Mouse (Mus musculus) cerebellum, adult 2 months (tissue): Measurements from ENCODE around the gene Gm3409. TPM values are rescaled to one million over a fixed set of nuclear protein-coding genes. Genes with fewer than 3 reads are reported as not detected.
A peak's percentile ranks its signal among the peaks of the same experiment; 100 is the strongest.
"Not testable (repeated sequence)": the region's sequence is repeated elsewhere in the genome, so short reads cannot be mapped to it uniquely, and the experiment has no call there.

Experiments
- DNase-seq, 2 experiments: peaks; one replicate each; pipeline ENCODE4 v3.0.0; 2021
- H3K27ac ChIP-seq: fragments of 200-500 bp; 2 replicates; pipeline ENCODE4 v1.5.1; 2012; ENCODE audit warnings: low read length, control low read depth, inconsistent platforms; ENCODE audit not compliant: insufficient read depth
- H3K27me3 ChIP-seq: fragments of 200-500 bp; 2 replicates; pipeline ENCODE4 v1.6.1; 2012; ENCODE audit warnings: inconsistent platforms, mild to moderate bottlenecking, low read length, moderate library complexity; ENCODE audit not compliant: control insufficient read depth, insufficient read depth
- H3K4me1 ChIP-seq: fragments of 200-500 bp; 2 replicates; pipeline ENCODE4 v1.6.1; 2011; ENCODE audit warnings: low read length; ENCODE audit not compliant: control insufficient read depth, insufficient read depth
- H3K4me3 ChIP-seq: fragments of 200-500 bp; replicated peaks from 2 replicates; pipeline ENCODE3; 2011; ENCODE audit warnings: mild to moderate bottlenecking, low read depth, low read length, control low read depth; ENCODE audit not compliant: insufficient read depth
- CTCF ChIP-seq: fragments of 200-500 bp; IDR thresholded peaks from 2 replicates; pipeline ENCODE4 v1.5.1; 2011; ENCODE audit warnings: low read depth, mild to moderate bottlenecking, control low read depth, low read length, moderate library complexity, borderline replicate concordance; ENCODE audit not compliant: insufficient read depth
- POLR2A ChIP-seq: fragments of 200-500 bp; IDR thresholded peaks from 2 replicates; pipeline ENCODE4 v1.6.1; 2011; ENCODE audit warnings: low read length, control low read depth, borderline replicate concordance; ENCODE audit not compliant: insufficient read depth
- WGBS: fragments of 180-500 bp; shearing (Covaris S2); methylation state at CpG from one replicate; pipeline ENCODE4 v1.1.7; 2018; 5-methylcytosine and 5-hydroxymethylcytosine counted together
- polyA plus RNA-seq: library from polyadenylated mRNA; depleted of rRNA; stranded (reverse); fragments of >200 nt; gene quantifications from 2 replicates; pipeline ENCODE4 v1.2.3, GENCODE M21; 2012; rRNA removed

Gene Gm3409
- polyA plus RNA-seq = not detected in 2 replicates

DNA sequence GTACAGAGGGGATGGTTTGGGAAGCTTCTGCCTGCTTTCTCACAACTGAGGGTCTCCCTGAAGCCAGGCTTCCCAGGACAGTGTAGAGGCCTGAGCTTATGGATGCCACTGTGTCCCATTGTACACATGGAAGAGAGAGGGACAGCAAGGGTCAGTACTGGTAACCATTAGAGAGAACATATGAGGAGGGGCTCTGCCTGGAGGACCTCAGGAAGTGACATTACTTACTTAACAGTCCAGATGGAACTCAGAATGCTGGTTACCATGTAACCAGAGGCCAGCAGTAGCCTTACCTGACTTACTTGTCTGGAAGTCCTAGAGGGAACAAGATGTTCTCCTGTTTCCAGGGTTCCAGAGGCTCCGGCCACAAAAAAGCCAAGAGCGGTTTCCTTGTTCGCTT lies at the start of gene Gm3409:
Gene Gm3409, plus strand, starts transcription at position 301 of the 400 bp plus-strand sequence.
- WGBS = 100% methylated on average over 2 of the region's 3 CpGs
- not testable (repeated sequence) for DNase-seq, H3K4me1 ChIP-seq, H3K27me3 ChIP-seq, H3K4me3 ChIP-seq, H3K27ac ChIP-seq

DNA sequence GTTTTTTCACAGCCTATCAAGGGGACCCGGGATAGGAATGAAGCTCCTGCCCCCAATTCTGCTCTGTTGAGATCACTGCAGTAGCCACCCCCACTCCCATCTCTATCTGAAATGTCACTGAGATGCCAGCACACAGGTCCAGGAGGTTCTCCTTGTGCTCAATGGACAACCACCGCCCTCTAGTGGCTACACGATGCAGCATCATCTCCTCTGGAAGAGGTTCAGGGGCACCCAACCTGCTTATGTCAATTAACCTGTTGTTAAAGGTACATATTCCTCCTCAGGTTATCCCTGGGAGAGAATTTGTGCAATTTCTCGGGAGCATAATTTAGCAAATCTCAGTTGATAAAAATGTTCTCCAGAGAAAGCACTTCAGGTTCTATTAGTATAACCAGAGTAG lies 48.5 kb upstream of the Gm3409 start:
- H3K4me1 ChIP-seq, H3K4me3 ChIP-seq, H3K27ac ChIP-seq, H3K27me3 ChIP-seq: not testable (repeated sequence)
- DNase-seq = peak; percentile 24 to 51
- WGBS = 8% methylated on average over 3 of the region's 4 CpGs

DNA sequence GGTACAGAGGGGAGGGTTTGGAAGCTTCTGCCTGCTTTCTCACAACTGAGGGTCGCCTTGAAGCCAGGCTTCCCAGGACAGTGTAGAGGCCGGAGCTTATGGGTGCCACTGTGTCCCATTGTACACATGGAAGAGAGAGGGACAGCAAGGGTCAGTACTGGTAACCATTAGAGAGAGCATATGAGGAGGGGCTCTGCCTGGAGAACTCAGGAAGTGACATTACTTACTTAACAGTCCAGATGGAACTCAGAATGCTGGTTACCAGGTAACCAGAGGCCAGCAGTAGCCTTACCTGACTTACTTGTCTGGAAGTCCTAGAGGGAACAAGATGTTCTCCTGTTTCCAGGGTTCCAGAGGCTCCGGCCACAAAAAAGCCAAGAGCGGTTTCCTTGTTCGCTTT lies 46.4 kb upstream of the Gm3409 start, which contains the start of gene Gm6370:
Gene Gm6370, plus strand, starts transcription at position 301 of the 400 bp plus-strand sequence.
- no CpG with 5 or more reads among the region's 5 CpGs for WGBS
- DNase-seq, H3K27me3 ChIP-seq, H3K4me3 ChIP-seq, H3K4me1 ChIP-seq, H3K27ac ChIP-seq: not testable (repeated sequence)

DNA sequence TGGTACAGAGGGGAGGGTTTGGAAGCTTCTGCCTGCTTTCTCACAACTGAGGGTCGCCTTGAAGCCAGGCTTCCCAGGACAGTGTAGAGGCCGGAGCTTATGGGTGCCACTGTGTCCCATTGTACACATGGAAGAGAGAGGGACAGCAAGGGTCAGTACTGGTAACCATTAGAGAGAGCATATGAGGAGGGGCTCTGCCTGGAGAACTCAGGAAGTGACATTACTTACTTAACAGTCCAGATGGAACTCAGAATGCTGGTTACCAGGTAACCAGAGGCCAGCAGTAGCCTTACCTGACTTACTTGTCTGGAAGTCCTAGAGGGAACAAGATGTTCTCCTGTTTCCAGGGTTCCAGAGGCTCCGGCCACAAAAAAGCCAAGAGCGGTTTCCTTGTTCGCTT lies 35.3 kb upstream of the Gm3409 start, which contains the start of gene 4930449I24Rik:
Gene 4930449I24Rik, plus strand, starts transcription at position 301 of the 400 bp plus-strand sequence.
- WGBS = no CpG with 5 or more reads among the region's 5 CpGs
- not testable (repeated sequence) for DNase-seq, H3K27me3 ChIP-seq, H3K27ac ChIP-seq, H3K4me3 ChIP-seq, H3K4me1 ChIP-seq

DNA sequence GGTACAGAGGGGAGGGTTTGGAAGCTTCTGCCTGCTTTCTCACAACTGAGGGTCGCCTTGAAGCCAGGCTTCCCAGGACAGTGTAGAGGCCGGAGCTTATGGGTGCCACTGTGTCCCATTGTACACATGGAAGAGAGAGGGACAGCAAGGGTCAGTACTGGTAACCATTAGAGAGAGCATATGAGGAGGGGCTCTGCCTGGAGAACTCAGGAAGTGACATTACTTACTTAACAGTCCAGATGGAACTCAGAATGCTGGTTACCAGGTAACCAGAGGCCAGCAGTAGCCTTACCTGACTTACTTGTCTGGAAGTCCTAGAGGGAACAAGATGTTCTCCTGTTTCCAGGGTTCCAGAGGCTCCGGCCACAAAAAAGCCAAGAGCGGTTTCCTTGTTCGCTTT lies 23.6 kb upstream of the Gm3409 start, which contains the start of gene Gm3402:
Gene Gm3402, plus strand, starts transcription at position 301 of the 400 bp plus-strand sequence.
- DNase-seq, H3K27ac ChIP-seq, H3K4me1 ChIP-seq, H3K27me3 ChIP-seq, H3K4me3 ChIP-seq: not testable (repeated sequence)
- WGBS = 94% methylated on average over 2 of the region's 5 CpGs

- not testable (repeated sequence) for H3K27me3 ChIP-seq, H3K27ac ChIP-seq, DNase-seq, H3K4me3 ChIP-seq, H3K4me1 ChIP-seq
- 92% methylated on average over 3 of the region's 3 CpGs for WGBS
These were observed 11.9 kb upstream of the Gm3409 start, which contains the start of gene Gm3404 for GRCm38 (mm10) chr5:146525501-146525900. Gm3404 (plus strand) TSS chr5:146525801.

DNA sequence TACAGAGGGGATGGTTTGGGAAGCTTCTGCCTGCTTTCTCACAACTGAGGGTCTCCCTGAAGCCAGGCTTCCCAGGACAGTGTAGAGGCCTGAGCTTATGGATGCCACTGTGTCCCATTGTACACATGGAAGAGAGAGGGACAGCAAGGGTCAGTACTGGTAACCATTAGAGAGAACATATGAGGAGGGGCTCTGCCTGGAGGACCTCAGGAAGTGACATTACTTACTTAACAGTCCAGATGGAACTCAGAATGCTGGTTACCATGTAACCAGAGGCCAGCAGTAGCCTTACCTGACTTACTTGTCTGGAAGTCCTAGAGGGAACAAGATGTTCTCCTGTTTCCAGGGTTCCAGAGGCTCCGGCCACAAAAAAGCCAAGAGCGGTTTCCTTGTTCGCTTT lies 18.4 kb downstream of the Gm3409 start, which contains the start of gene Gm3415:
Gene Gm3415, plus strand, starts transcription at position 301 of the 400 bp plus-strand sequence.
- not testable (repeated sequence) for H3K4me1 ChIP-seq, H3K27me3 ChIP-seq, H3K4me3 ChIP-seq, H3K27ac ChIP-seq, DNase-seq
- no CpG with 5 or more reads among the region's 3 CpGs for WGBS

GRCm38 (mm10) chr5:146564259-146564658 lies 26.8 kb downstream of the Gm3409 start:
- no peak for DNase-seq
- Histone ChIP-seq H3K27me3 (no peaks in the 10 kb centered on the region), H3K27ac (no peak overlapping the region), H3K4me1 (no peaks in the 10 kb centered on the region), H3K4me3 (no peak overlapping the region)
- no peak for TF ChIP-seq CTCF
- WGBS = 79% methylated on average over 1 of the region's 1 CpGs

DNA sequence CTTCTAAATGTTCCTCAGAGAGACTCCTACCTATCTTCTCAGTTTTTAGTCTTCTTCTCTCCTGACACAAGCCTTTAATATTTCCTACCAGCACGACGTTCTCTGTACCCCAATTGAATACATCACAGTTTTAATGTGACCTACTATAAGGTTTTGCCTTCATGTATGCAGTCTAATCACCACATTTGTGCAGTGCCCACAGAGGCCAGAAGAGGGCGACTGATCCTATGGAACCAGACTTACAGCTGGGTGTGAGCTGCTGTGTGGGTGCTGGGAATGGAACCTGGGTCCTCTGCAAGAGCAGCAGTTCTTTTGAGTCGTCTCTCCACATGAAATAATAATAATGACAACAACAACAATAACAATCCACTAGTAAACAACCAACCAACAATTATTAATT lies 29.6 kb downstream of the Gm3409 start:
- no peak overlapping the region for H3K4me3 ChIP-seq
- DNase-seq = no peak
- TF ChIP-seq CTCF (no peak), POLR2A (no peak)
- WGBS = 65% methylated on average over 4 of the region's 4 CpGs
- H3K27ac ChIP-seq = no peak overlapping the region
- H3K4me1 ChIP-seq = no peaks in the 10 kb centered on the region
- H3K27me3 ChIP-seq = no peaks in the 10 kb centered on the region

- not testable (repeated sequence) for H3K4me3 ChIP-seq, H3K27ac ChIP-seq, DNase-seq, H3K27me3 ChIP-seq, H3K4me1 ChIP-seq
- 91% methylated on average over 6 of the region's 6 CpGs for WGBS
These were observed 32.7 kb downstream of the Gm3409 start for GRCm38 (mm10) chr5:146570179-146570578.

DNA sequence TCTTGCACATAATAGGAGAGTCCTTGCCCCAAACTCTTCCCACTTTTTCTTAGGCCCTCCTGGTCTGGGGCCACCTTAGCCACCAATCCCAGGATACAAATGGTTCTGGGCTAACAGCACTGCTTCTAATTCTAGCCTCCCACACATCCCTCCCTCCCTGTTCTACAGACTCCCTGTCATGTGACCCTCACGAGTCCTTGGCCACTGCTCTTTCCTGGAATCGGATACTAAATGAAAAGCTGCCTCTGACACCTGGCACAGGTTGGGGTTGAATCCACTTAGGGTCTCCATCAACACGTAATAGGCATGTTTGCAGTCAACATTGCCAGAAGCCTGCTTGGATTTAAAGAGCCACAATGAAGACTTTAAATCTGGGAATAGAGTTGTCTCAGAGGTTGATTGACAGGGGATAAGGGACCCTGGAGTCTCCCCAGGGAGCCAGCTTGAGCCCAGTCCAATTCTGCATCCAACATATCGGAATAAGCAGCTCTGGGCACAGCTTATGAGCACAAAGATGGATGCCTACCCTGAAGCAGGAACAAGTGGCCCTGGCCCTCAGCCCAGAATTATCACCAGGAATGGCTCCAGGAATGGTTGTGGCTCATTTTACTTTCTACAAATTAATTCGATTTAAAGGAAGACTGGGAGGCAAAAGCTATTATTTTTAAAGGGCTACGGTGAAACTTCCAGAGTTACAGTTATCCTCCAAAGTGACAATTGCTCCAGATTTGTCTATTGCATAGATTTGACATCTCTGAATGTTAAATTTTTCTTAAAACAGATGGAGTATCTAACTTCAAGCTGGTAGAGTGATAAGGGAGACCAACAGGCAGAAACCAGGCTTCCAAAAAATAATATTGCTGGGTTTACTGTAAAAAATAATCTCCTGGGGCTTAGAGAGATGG lies 34.6 kb downstream of the Gm3409 start:
- H3K4me1 ChIP-seq, H3K27me3 ChIP-seq, H3K27ac ChIP-seq, H3K4me3 ChIP-seq: not testable (repeated sequence)
- WGBS = 5% methylated on average over 6 of the region's 6 CpGs
- DNase-seq = peak; percentile 22 to 38

- WGBS = 96% methylated on average over 4 of the region's 4 CpGs
- not testable (repeated sequence) for H3K27me3 ChIP-seq, H3K4me1 ChIP-seq, H3K27ac ChIP-seq, H3K4me3 ChIP-seq, DNase-seq
These were observed 35.2 kb downstream of the Gm3409 start for GRCm38 (mm10) chr5:146572735-146573042.
